Mouse (Mus musculus): ENCODE data around the gene Ctf1. TPM values are rescaled to one million over a fixed set of nuclear protein-coding genes. Genes with fewer than 3 reads are reported as not detected.

Gene Ctf1
- polyA plus RNA-seq, 1 experiment from 2014 or later: 3.4 TPM

DNA sequence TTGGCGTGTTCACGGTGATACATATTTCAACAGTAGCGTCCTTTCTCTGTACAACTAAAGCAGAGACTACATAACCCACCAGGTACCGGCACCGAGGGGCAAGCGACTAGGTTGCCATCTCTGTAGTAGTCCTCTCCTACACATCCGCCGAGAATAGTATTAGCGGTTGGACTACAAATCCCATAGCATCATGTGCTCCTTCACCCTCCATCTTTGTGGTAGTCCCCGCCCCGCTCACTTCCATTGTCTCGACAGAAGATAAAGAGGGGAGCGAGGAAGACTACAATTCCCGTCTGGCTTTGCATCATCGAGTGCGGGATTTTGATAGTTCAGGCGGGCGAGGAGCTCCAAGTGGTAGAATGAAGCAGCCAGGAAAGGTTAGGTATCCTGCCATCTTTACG lies 32.7 kb downstream of the Ctf1 start:
- WGBS: under 1% methylated on average over 19 of the region's 19 CpGs
- H3K9me3 ChIP-seq (ENCODE audit: control insufficient read depth, low read length): no peaks in the 10 kb centered on the region

DNA sequence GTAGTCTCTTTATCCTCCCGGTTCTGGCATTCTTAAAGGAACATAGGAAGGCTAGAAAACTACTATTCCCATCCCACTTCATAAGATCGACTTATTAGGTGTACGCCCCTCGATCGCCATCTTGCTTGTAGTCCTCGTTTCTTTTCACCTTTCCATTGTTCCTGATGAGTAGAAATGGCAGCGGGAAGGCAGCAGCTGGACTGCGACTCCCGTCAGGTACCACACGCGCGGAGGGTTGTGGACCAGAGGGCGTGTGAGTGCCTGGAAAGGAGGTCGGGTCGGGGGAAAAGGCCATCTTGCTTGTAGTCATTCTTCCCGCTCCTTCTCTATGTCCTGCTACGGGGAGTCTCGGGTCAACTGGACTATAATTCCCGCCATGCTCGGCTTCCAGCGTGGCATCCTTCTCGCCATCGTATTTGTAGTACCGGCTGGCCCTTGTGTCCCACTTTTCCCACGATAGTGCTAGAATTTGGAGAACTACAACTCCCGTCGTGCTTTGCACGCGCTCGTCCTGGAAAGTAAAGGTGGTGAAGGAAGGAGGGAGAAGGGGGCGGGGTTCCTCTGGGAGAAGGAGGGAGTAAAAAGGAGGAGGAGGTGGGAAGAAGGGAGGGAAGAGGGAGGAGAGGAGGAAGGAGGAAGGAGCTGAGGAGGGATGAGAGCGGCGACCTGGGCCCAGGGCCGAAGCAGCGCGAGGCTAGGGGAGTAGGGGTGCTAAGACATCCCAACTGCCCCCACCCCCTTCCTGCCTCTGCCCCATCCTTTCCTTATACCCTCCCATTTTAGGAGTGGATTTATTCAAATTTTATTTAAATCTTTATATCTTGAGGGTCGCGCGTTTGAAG lies 33.3 kb downstream of the Ctf1 start:
- Histone ChIP-seq H3K9me3 (ENCODE audit: control insufficient read depth, low read length) (no peaks in the 10 kb centered on the region), H3K27ac (ENCODE audit: low read depth, low read length) (peak overlapping the region; percentile 90), H3K4me1 (ENCODE audit: control insufficient read depth, insufficient read depth, low read depth, low read length) (peaks cover 16% of the 10 kb centered on the region), H3K36me3 (ENCODE audit: control insufficient read depth, insufficient read depth, low read length) (peaks cover 15% of the 10 kb centered on the region), H3K4me2 (ENCODE audit: low read length) (peak overlapping the region; percentile 72), H3K4me3 (ENCODE audit: low read length) (peak overlapping the region; percentile 90), H3K9ac (ENCODE audit: low read depth, low read length) (peak overlapping the region; percentile 92), H3K27me3 (replicated peaks; ENCODE audit: control insufficient read depth, insufficient read depth, low read length) (no peaks in the 10 kb centered on the region)
- ATAC-seq: peak; percentile 94
- under 1% methylated on average over 39 of the region's 39 CpGs for WGBS

More for the DNA sequence above, 32.7 kb downstream of the Ctf1 start:
- Histone ChIP-seq H3K27me3 (replicated peaks; ENCODE audit: control insufficient read depth, insufficient read depth, low read length) (no peaks in the 10 kb centered on the region), H3K4me1 (ENCODE audit: control insufficient read depth, insufficient read depth, low read depth, low read length) (peaks cover 16% of the 10 kb centered on the region), H3K27ac (ENCODE audit: low read depth, low read length) (peak overlapping the region; percentile 85), H3K4me2 (ENCODE audit: low read length) (peak overlapping the region; percentile 59), H3K4me3 (ENCODE audit: low read length) (peak overlapping the region; percentile 90), H3K9ac (ENCODE audit: low read depth, low read length) (peak overlapping the region; percentile 54), H3K36me3 (ENCODE audit: control insufficient read depth, insufficient read depth, low read length) (peaks cover 10% of the 10 kb centered on the region)
- peak; percentile 88 for ATAC-seq

DNA sequence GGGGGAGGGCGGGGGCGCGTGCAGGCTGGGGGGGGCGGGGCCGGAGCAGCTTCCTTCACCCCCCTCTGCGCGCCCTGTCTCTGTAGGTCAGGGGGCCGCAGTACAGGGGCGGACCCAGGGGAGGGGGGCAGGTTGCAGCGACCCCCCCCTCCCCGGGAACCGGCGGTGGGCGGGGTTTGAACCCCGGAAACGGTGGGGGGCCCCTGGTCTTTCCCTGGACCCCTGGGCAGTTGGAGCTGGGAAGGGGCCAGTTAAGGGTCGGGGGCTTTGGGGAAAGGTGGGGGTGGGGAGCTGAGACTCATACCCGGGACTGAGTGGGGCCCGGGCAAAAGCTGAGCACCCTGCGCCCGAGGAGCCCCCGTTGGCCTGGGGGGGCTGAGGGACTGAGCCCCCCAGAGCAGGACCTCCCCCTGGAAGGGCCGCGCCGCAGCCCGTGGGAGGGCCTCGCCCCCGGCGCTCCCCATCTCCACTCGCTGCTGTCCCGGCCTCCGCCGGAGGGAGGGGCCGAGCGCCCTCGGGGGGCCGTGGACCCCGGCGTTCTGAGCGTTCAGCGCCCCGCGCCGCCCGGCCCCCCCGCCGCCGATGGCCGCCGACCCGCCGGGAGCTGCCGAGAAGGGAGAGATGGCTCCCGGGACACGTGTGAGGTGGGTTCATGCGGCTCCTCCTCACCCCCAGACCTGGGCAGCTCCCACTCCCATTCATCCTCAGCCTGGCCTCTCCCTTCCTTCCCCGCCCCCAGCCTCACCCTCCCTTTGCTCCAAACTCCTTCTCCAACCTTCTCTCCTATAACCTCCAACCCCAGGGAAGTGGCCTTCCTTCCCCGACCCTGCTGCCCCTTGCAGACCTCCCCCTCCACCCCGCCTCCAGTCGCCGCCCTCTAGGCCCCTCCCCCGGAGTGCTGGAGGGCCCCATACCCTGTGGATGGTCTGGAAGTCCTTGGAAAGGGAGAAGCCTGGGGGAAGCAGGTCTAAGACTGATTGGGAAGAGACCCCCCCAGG lies 34.3 kb downstream of the Ctf1 start:
- H3K4me1 ChIP-seq (ENCODE audit: control insufficient read depth, insufficient read depth, low read depth, low read length): peaks cover 16% of the 10 kb centered on the region
- no peaks in the 10 kb centered on the region for H3K27me3 ChIP-seq (replicated peaks; ENCODE audit: control insufficient read depth, insufficient read depth, low read length)
- peak overlapping the region; percentile 90 for H3K27ac ChIP-seq (ENCODE audit: low read depth, low read length)
- WGBS: 0% methylated on average over 31 of the region's 62 CpGs
- peaks cover 24% of the 10 kb centered on the region for H3K36me3 ChIP-seq (ENCODE audit: control insufficient read depth, insufficient read depth, low read length)
- peak overlapping the region; percentile 92 for H3K9ac ChIP-seq (ENCODE audit: low read depth, low read length)
- H3K4me3 ChIP-seq (ENCODE audit: low read length): peak overlapping the region; percentile 90
- H3K4me2 ChIP-seq (ENCODE audit: low read length): peak overlapping the region; percentile 72
- no peaks in the 10 kb centered on the region for H3K9me3 ChIP-seq (ENCODE audit: control insufficient read depth, low read length)
- no peak for ATAC-seq

DNA sequence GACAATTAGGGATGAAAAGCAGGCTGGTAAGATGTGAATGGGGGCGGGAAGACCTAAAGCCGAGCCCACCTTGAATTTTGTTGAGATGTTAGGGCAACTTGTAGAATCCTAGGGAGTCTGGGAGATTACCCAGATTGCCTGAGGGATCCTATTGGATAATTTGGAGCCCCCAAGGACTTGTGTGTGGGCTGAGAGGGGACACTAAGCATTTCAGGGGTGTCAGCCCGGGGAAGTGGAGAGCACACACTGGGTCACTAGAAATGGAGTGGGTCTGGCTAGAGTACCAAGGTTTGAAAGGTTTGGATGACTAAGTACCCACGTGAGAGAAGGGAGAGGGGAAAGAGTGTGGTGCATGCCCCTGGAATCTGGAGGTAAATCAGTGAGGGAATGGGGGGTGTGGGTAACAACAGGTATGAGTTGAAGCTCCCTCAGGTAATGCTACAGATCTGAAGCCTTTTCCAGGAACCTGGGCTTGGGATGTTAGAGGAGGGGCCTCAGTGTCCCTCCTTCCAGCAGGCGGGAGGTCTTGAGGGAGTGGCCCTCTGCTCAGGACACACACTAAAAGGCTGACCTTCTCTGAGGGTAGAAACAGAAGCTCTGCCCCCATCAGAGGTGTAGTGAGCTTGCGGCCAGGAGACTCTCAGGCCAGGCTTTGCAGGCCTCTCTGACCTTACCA lies 35.2 kb downstream of the Ctf1 start:
- ATAC-seq: no peak
- no peaks in the 10 kb centered on the region for H3K27me3 ChIP-seq (replicated peaks; ENCODE audit: control insufficient read depth, insufficient read depth, low read length)
- WGBS: 40% methylated on average over 6 of the region's 6 CpGs
- H3K9ac ChIP-seq (ENCODE audit: low read depth, low read length): peak overlapping the region; percentile 92
- peaks cover 16% of the 10 kb centered on the region for H3K4me1 ChIP-seq (ENCODE audit: control insufficient read depth, insufficient read depth, low read depth, low read length)
- H3K4me2 ChIP-seq (ENCODE audit: low read length): peak overlapping the region; percentile 72
- H3K9me3 ChIP-seq (ENCODE audit: control insufficient read depth, low read length): no peaks in the 10 kb centered on the region
- H3K36me3 ChIP-seq (ENCODE audit: control insufficient read depth, insufficient read depth, low read length): peaks cover 31% of the 10 kb centered on the region
- peak overlapping the region; percentile 27; the same call in 1 of the 2 replicates for H3K27ac ChIP-seq (ENCODE audit: low read depth, low read length)
- H3K4me3 ChIP-seq (ENCODE audit: low read length): peak overlapping the region; percentile 90

DNA sequence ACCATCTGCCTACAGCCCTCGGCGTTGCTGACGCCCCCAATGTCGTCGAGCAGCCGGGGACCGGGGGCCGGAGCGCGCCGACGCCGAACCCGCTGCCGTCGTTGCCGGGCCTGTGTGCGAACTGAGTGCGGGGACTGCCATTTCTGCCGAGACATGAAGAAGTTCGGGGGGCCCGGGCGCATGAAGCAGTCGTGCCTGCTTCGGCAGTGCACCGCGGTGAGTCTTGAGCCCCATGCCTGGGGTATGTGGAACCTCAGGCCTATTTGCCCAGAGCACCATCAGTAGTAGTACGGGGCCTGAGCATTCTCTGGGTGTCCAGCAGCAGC lies 35.7 kb downstream of the Ctf1 start:
- no peak for ATAC-seq
- no peak overlapping the region for H3K4me2 ChIP-seq (ENCODE audit: low read length)
- H3K9ac ChIP-seq (ENCODE audit: low read depth, low read length): no peak overlapping the region
- H3K27me3 ChIP-seq (replicated peaks; ENCODE audit: control insufficient read depth, insufficient read depth, low read length): no peaks in the 10 kb centered on the region
- H3K9me3 ChIP-seq (ENCODE audit: control insufficient read depth, low read length): no peaks in the 10 kb centered on the region
- H3K4me3 ChIP-seq (ENCODE audit: low read length): no peak overlapping the region
- no peak overlapping the region for H3K27ac ChIP-seq (ENCODE audit: low read depth, low read length)
- H3K36me3 ChIP-seq (ENCODE audit: control insufficient read depth, insufficient read depth, low read length): peaks cover 33% of the 10 kb centered on the region
- 93% methylated on average over 28 of the region's 28 CpGs for WGBS
- peaks cover 16% of the 10 kb centered on the region for H3K4me1 ChIP-seq (ENCODE audit: control insufficient read depth, insufficient read depth, low read depth, low read length)

DNA sequence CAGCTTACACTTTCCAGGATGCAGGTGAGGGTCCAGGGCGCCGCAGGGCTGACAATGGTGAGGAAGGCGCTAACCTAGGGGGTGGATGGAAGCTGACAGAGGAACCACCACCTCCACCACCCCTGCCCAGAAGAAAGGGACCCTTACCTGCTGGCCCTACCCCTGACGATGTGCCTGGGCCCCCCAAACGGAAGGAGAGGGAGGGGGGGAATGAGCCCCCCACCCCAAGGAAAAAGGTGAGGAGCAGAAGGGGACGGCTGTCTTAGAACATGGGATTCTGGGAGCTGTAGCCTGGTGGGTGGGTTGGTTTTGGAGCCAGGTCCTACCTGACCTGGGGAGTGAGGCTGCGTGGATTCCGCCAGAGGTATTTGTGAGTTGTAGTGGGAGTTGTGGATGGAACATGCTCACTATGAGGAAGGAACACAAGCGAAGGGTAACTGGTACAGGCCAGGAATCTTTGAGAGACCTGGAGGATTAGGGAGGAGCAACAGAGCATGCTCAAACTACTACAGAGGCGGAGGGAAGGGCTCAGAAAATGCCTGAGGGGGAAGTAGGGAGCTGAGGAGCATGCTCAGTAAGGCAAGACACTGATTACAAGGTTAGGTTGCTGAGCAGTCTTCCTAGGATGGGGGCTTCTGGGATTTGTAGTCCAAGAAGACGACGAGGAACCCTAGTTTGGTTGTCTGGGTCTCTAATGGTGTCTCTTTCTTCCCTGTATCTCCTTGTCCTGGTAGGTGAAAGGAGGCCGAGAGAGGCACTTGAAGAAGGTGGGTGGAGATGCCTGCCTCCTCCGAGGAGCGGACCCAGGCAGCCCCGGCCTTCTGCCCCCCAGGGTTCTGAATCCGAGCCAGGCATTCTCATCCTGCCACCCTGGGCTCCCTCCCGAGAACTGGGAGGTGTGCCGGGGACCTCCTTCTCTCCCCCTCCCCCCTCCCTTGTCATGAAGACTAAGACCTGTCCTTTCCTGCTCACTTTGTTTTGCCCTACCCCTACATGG lies 37.9 kb downstream of the Ctf1 start:
- Histone ChIP-seq H3K36me3 (ENCODE audit: control insufficient read depth, insufficient read depth, low read length) (peaks cover 52% of the 10 kb centered on the region), H3K9me3 (ENCODE audit: control insufficient read depth, low read length) (no peaks in the 10 kb centered on the region), H3K27ac (ENCODE audit: low read depth, low read length) (no peak overlapping the region), H3K27me3 (replicated peaks; ENCODE audit: control insufficient read depth, insufficient read depth, low read length) (no peaks in the 10 kb centered on the region), H3K4me3 (ENCODE audit: low read length) (no peak overlapping the region), H3K4me1 (ENCODE audit: control insufficient read depth, insufficient read depth, low read depth, low read length) (peaks cover 15% of the 10 kb centered on the region), H3K9ac (ENCODE audit: low read depth, low read length) (no peak overlapping the region), H3K4me2 (ENCODE audit: low read length) (no peak overlapping the region)
- 83% methylated on average over 19 of the region's 19 CpGs for WGBS
- no peak for ATAC-seq

DNA sequence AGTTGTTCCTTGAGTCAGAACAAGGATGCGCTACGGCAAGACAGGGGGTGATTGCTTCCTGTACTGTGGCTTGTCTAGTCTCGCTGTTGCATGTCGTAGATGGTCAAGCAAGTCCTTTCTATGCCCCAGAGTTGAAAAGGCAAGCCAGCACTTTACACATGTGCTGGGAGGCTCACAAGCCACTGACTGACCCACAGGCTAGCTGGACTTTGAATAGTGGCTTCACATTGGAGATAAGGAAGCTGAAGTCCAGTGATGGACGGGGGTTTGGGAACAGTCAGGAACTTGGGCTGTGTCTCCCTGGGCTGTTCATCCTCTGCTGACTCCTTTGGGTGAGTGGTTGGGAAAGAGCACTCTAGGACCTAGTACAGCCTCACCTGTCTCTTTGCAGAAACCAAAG lies 39.1 kb downstream of the Ctf1 start:
- Histone ChIP-seq H3K27me3 (replicated peaks; ENCODE audit: control insufficient read depth, insufficient read depth, low read length) (no peaks in the 10 kb centered on the region), H3K4me2 (ENCODE audit: low read length) (no peak overlapping the region), H3K4me3 (ENCODE audit: low read length) (no peak overlapping the region), H3K27ac (ENCODE audit: low read depth, low read length) (no peak overlapping the region), H3K36me3 (ENCODE audit: control insufficient read depth, insufficient read depth, low read length) (peaks cover 52% of the 10 kb centered on the region), H3K9ac (ENCODE audit: low read depth, low read length) (no peak overlapping the region), H3K4me1 (ENCODE audit: control insufficient read depth, insufficient read depth, low read depth, low read length) (peaks cover 15% of the 10 kb centered on the region), H3K9me3 (ENCODE audit: control insufficient read depth, low read length) (no peaks in the 10 kb centered on the region)
- no peak for ATAC-seq
- 93% methylated on average over 5 of the region's 5 CpGs for WGBS

DNA sequence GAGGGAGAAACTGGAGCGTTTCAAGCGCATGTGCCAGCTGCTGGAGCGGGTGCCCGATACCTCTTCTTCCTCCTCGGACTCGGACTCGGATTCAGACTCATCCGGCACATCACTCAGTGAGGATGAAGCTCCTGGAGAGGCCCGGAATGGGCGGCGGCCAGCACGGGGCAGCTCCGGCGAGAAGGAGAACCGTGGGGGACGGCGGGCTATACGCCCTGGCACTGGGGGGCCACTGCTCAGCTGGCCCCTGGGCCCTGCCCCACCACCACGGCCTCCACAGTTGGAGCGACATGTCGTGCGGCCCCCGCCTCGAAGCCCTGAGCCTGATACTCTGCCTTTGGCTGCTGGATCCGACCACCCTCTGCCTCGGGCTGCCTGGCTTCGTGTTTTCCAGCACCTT lies 39.5 kb downstream of the Ctf1 start:
- 95% methylated on average over 27 of the region's 27 CpGs for WGBS

More for the DNA sequence above, 39.5 kb downstream of the Ctf1 start:
- no peak overlapping the region for H3K27ac ChIP-seq (ENCODE audit: low read depth, low read length)
- H3K27me3 ChIP-seq (replicated peaks; ENCODE audit: control insufficient read depth, insufficient read depth, low read length): no peaks in the 10 kb centered on the region
- H3K4me1 ChIP-seq (ENCODE audit: control insufficient read depth, insufficient read depth, low read depth, low read length): peaks cover 15% of the 10 kb centered on the region
- H3K4me3 ChIP-seq (ENCODE audit: low read length): no peak overlapping the region
- no peak overlapping the region for H3K9ac ChIP-seq (ENCODE audit: low read depth, low read length)
- ATAC-seq: no peak
- no peaks in the 10 kb centered on the region for H3K9me3 ChIP-seq (ENCODE audit: control insufficient read depth, low read length)
- no peak overlapping the region for H3K4me2 ChIP-seq (ENCODE audit: low read length)
- H3K36me3 ChIP-seq (ENCODE audit: control insufficient read depth, insufficient read depth, low read length): peaks cover 52% of the 10 kb centered on the region
